Mouse (Mus musculus) ZHBTc4 (cell line): ENCODE data around the gene Hltf.
A peak's percentile ranks its signal among the peaks of the same experiment; 100 is the strongest.

ENCODE experiments used
- DNase-seq: peaks from one replicate; pipeline ENCODE4 v3.0.0-alpha.2; 2011; ENCODE audit warnings: low read depth, low spot score

Gene Hltf

DNA sequence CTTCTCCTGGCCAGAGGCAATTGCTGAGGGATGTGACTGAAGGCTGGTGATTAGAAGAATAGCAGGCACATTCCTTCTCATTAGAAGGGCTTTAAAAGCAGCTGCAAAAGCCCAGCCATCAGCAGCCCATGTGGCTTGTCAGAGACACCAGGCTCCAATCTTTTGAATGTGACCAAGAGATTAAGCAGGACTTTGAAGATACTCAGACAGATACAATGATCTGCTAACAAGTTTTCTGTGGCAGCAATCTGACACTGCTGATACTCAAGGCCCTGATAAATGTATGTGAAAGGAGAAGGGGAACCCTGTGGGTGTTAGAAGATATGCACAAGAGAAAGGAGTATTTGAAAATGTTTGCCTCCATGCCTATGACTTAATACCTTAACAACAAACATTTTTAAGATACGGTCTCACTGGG, 88.1 kb downstream of the Hltf start:
- DNase-seq: no peak

DNA sequence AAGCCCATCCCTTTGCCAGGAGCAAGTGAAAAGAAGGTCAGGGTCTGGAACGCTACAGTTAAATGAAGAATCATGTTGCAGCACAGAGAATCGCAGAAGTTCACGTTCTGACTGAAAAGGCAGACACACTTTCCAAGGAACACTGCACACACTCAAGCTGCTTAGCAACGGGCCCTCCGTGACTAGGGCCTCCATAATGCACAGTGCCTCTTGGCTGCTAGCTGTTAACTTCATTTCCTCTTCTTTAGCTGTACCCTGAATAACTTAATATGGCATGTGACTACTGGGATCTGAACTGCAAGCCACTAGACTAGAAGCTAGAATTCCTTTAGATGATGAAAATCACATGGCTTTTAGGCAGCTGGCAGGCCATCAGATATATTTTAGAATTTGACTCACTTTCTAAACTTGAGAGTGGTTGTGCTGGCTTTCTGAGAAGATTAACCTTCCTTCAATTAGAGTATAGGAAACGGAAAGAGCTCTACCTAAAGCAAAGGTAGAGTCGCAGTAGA, 89.3 kb downstream of the Hltf start:
- no peak for DNase-seq

DNA sequence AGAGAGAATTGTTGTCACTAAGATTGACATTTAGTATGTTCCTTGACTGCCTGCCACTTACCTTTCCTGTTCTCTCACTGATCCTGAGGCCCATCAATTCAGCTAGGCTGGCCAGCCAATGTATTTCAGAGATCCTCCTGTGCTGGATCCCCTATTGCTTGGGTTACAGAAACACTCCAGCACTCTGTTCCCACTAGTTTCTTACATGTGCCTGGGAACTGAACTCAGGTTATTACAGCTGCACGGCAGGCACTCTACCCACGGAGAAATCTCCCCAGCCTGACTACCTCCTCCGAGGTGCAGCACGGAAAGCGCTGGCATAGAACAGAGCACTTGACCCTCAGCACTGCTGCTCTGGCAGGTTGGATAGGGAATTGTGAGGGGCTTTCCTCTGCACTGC, 90.0 kb downstream of the Hltf start:
- no peak for DNase-seq

DNA sequence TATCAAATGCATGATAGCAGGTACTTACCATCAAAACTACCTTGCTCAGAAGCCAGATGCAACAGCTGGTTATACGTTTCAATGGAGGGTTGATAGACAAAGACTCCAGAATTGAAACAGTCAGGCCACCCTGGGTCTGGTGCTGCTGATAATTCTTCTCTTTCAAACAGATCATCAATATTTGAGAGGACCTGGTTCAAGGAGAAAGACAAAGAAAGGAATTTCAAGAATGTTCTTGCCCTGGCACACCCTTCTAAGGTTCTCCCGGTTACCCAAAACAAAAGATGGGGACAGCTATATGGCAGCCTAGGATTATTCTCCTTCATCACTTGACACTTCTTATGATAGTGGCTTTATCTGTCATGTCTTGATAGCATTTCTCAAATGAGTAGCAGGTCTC, 92.9 kb downstream of the Hltf start:
- peak; percentile 52 for DNase-seq

DNA sequence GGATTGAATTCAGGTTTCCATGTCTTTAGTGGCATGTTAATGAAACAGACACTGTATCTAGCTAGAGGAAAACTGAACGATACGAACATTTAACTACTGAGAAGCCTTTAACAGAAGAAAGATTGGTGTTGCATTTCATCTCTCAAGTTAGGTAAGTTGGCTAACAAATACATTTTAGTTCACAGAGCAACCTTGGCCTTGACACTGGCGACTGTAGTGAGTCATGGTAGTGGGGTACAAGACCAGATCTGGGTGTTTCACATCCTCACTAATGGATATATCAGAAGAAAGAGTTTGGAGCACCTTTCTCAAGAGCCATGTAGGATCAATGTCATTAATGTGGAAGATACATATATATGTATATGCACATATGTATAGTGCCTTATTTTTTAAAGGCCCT, 94.0 kb downstream of the Hltf start:
- no peak for DNase-seq

DNA sequence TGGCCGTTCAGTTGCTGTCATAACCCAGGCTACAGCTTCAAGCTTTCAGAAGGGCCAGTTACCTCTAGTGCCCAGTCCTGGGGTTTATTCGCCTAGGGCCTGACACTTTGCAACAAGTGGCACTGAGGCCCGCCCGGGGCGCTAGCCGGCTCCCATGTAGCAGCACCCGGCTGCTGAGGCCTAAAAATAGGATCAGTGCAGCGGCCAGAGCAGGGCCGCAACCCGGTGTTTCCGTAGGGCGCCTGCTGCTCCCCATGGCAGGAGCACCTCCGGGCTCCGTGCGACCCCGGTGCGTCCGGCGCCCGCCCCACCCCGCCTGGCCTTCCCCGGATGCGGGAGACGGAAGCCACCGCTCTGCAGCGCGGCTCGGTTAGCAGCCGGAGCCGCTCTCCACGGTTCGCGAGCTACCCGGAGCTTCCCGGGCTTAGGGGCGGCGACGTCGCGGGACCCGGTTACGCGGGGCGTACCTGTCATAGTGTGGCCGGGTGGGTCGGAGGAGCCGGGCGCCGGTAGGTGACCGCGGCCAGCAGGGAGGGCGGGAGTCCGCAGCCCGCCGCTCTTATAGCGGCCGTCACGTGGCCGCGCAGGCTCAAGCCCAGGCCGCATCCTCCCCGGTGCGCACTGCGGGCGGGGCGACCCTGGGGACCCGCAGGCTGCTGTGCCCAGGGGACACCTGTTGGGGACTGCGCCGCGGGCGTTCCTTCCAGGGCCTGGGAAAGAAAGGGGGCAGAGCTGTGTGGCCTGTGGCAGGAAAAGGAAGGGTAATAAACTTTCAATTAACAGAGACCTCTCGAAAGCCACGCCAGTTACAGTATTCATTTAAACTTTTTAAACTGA, 97.1 kb downstream of the Hltf start, which contains the start of gene Gyg:
TSS of gene Gyg (minus strand) at position 787 of the 837 bp plus-strand sequence.
- DNase-seq: peak; percentile 62

DNA sequence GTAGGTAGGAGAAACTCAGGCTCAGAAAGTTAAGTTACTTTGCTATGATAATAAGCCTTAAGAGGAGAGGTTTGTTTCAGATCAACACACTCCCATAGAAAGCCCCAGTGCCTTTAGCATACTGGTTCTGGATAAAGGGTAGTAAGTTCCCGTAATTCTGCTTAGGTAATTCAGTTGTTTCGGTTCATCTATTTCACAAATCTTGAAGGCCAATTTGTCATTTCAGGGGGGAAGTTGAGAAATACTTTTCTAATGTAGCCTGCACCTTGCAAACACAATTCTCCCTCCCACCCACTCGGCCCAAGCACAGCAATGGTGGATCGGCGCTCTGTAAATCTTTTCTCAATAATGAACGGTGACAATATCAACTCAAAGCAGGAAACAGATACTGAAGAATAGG, 97.9 kb downstream of the Hltf start:
- DNase-seq: no peak

DNA sequence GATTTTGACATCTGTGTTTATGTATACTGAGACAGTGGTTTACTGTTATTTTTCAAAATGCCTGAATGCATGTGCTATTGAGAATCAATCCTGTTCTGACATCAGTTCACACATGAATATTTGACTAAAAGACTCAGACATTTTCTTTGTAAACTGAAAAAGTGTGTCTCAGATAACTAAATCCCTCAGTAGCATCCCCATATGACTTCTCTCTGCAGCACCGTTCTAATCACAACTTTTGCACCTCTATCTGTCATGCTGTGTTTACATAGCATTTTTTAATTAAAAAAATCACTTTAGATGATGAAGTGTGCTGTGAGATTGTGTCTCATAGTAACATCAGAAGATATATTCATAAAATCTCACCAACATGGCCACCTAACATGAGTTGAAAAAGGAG, 109.9 kb downstream of the Hltf start:
- DNase-seq: no peak
